Mouse (Mus musculus): ENCODE measurements at regions not wholly inside any gene's neighbourhood (a gene's known extent, or its start where the extent isn't known, plus 50 kb on each side); places are given as distances from the start of the nearest gene placed in this dataset.

GRCm38 (mm10) chr13:73159865-73160264 is 100.4 kb upstream of the Irx4 start:
- Histone ChIP-seq H3K4me1 (ENCODE audit: control insufficient read depth, insufficient read depth, low read length) (no peaks in the 10 kb centered on the region), H3K4me3 (ENCODE audit: insufficient read depth, low read length) (no peak overlapping the region), H3K27ac (ENCODE audit: insufficient read depth, low read length) (no peak overlapping the region)
- TF ChIP-seq POLR2A (IDR thresholded peaks at IDR 0.05; ENCODE audit: low read depth, low read length) (no peak), CTCF (IDR thresholded peaks at IDR 0.05; ENCODE audit: borderline replicate concordance, insufficient read depth, low read length) (no peak)

DNA sequence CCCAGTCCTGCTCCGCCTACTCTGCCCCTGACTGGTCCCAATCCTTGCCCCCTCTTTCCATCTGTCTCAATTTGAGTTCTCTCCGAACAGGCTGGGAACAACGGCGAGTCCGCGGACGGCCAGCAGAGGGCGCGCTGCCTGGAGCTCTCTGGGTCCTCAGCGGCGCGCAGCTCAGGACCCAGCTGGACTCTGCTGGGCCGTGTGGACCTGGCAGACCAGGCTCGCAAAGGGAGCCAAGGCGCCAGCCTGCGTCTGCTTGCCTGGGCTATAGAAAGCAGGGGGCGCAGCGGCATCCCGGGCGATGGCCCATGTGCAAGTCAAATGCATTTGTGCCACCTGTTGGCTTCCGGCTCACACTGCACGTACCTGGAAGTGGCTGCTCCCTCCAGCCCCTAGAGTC is 100.0 kb upstream of the Irx4 start:
- TF ChIP-seq CTCF (IDR thresholded peaks at IDR 0.05; ENCODE audit: borderline replicate concordance, insufficient read depth, low read length) (peak; percentile 72), POLR2A (IDR thresholded peaks at IDR 0.05; ENCODE audit: low read depth, low read length) (no peak)
- H3K4me1 ChIP-seq (ENCODE audit: control insufficient read depth, insufficient read depth, low read length): no peaks in the 10 kb centered on the region
- H3K4me3 ChIP-seq (ENCODE audit: insufficient read depth, low read length): no peak overlapping the region
- no peak overlapping the region for H3K27ac ChIP-seq (ENCODE audit: insufficient read depth, low read length)

GRCm38 (mm10) chr13:73170301-73170700 is 90.0 kb upstream of the Irx4 start:
- H3K4me3 ChIP-seq (ENCODE audit: insufficient read depth, low read length): no peak overlapping the region
- no peaks in the 10 kb centered on the region for H3K4me1 ChIP-seq (ENCODE audit: control insufficient read depth, insufficient read depth, low read length)
- TF ChIP-seq POLR2A (IDR thresholded peaks at IDR 0.05; ENCODE audit: low read depth, low read length): no peak
- no peak overlapping the region for H3K27ac ChIP-seq (ENCODE audit: insufficient read depth, low read length)

- H3K4me3 ChIP-seq (ENCODE audit: insufficient read depth, low read length): no peak overlapping the region
- H3K4me1 ChIP-seq (ENCODE audit: control insufficient read depth, insufficient read depth, low read length): no peaks in the 10 kb centered on the region
- no peak for TF ChIP-seq CTCF (IDR thresholded peaks at IDR 0.05; ENCODE audit: borderline replicate concordance, insufficient read depth, low read length)
- no peak for TF ChIP-seq POLR2A (IDR thresholded peaks at IDR 0.05; ENCODE audit: low read depth, low read length)
- no peak overlapping the region for H3K27ac ChIP-seq (ENCODE audit: insufficient read depth, low read length)
Measured at GRCm38 (mm10) chr13:73207931-73208448, 52.3 kb upstream of the Irx4 start.
